Mouse (Mus musculus): ENCODE measurements around the gene Zfp114. TPM values are rescaled to one million over a fixed set of nuclear protein-coding genes. Genes with fewer than 3 reads are reported as not detected.

Gene Zfp114
- total RNA-seq, 2 experiments from 2014 or later: 1.5 to 2.5 TPM

Other genes with a start within 250 kb of the Zfp114 start
- not detected in 2 replicates for gene Vmn1r179, start 248.1 kb upstream of the Zfp114 start, total RNA-seq (2014; fragmentation: Nextera tagmentation)
- gene Vmn1r179, start 248.1 kb upstream of the Zfp114 start, total RNA-seq (2017): not detected in 2 replicates
- gene Vmn1r180, start 224.4 kb upstream of the Zfp114 start, total RNA-seq (2014; fragmentation: Nextera tagmentation): not detected in 2 replicates
- not detected in 2 replicates for gene Vmn1r180, start 224.4 kb upstream of the Zfp114 start, total RNA-seq (2017)
- not detected in 2 replicates for gene Vmn1r181, start 200.4 kb upstream of the Zfp114 start, total RNA-seq (2014; fragmentation: Nextera tagmentation)
- not detected in 2 replicates for gene Vmn1r181, start 200.4 kb upstream of the Zfp114 start, total RNA-seq (2017)
- not detected in 2 replicates for gene V1rd19, start 173.4 kb upstream of the Zfp114 start, total RNA-seq (2014; fragmentation: Nextera tagmentation)
- not detected in 2 replicates for gene V1rd19, start 173.4 kb upstream of the Zfp114 start, total RNA-seq (2017)
- not detected in 2 replicates for gene Vmn1r183, start 121.8 kb upstream of the Zfp114 start, total RNA-seq (2014; fragmentation: Nextera tagmentation)
- gene Vmn1r183, start 121.8 kb upstream of the Zfp114 start, total RNA-seq (2017): not detected in 2 replicates
- gene Zfp180, start 93.1 kb upstream of the Zfp114 start, total RNA-seq (2014; fragmentation: Nextera tagmentation): 17.5 and 25.3 TPM in 2 replicates
- gene Zfp180, start 93.1 kb upstream of the Zfp114 start, total RNA-seq (2017): 15.8 and 16.0 TPM in 2 replicates
- 0.20 and 0.22 TPM in 2 replicates for gene Zfp112, start 62.7 kb upstream of the Zfp114 start, total RNA-seq (2014; fragmentation: Nextera tagmentation)
- gene Zfp112, start 62.7 kb upstream of the Zfp114 start, total RNA-seq (2017): 0.75 and 1.4 TPM in 2 replicates
- gene Zfp235, start 40.9 kb upstream of the Zfp114 start, total RNA-seq (2014; fragmentation: Nextera tagmentation): 8.0 and 8.2 TPM in 2 replicates
- 6.4 and 7.8 TPM in 2 replicates for gene Zfp235, start 40.9 kb upstream of the Zfp114 start, total RNA-seq (2017)
- 1.0 and 4.6 TPM in 2 replicates for gene Zfp111, start 36.4 kb downstream of the Zfp114 start, total RNA-seq (2014; fragmentation: Nextera tagmentation)
- gene Zfp111, start 36.4 kb downstream of the Zfp114 start, total RNA-seq (2017): 7.2 and 8.6 TPM in 2 replicates
- gene Zfp109, start 62.5 kb downstream of the Zfp114 start, total RNA-seq (2014; fragmentation: Nextera tagmentation): 2.3 and 6.2 TPM in 2 replicates
- gene Zfp109, start 62.5 kb downstream of the Zfp114 start, total RNA-seq (2017): 5.9 and 6.7 TPM in 2 replicates
- gene Zfp108, start 79.7 kb downstream of the Zfp114 start, total RNA-seq (2014; fragmentation: Nextera tagmentation): 0.67 and 1.8 TPM in 2 replicates
- 1.4 TPM in 1 of 2 replicates, not detected in the other for gene Zfp108, start 79.7 kb downstream of the Zfp114 start, total RNA-seq (2017)
- 0.30 and 0.59 TPM in 2 replicates for gene Zfp93, start 95.4 kb downstream of the Zfp114 start, total RNA-seq (2014; fragmentation: Nextera tagmentation)
- 0.23 and 2.0 TPM in 2 replicates for gene Zfp93, start 95.4 kb downstream of the Zfp114 start, total RNA-seq (2017)
- gene Zfp61, start 126.2 kb downstream of the Zfp114 start, total RNA-seq (2014; fragmentation: Nextera tagmentation): 9.3 and 10.9 TPM in 2 replicates
- 16.0 and 47.7 TPM in 2 replicates for gene Zfp61, start 126.2 kb downstream of the Zfp114 start, total RNA-seq (2017)
- gene Zfp94, start 141.6 kb downstream of the Zfp114 start, total RNA-seq (2014; fragmentation: Nextera tagmentation): 3.3 and 6.7 TPM in 2 replicates
- 3.0 and 4.4 TPM in 2 replicates for gene Zfp94, start 141.6 kb downstream of the Zfp114 start, total RNA-seq (2017)
- not detected in 2 replicates for gene Tescl, start 158.9 kb downstream of the Zfp114 start, total RNA-seq (2014; fragmentation: Nextera tagmentation)
- not detected in 2 replicates for gene Tescl, start 158.9 kb downstream of the Zfp114 start, total RNA-seq (2017)
- not detected in 2 replicates for gene Lypd5, start 174.1 kb downstream of the Zfp114 start, total RNA-seq (2014; fragmentation: Nextera tagmentation)
- gene Lypd5, start 174.1 kb downstream of the Zfp114 start, total RNA-seq (2017): not detected in 2 replicates
- gene Kcnn4, start 195.2 kb downstream of the Zfp114 start, total RNA-seq (2014; fragmentation: Nextera tagmentation): 120 and 147 TPM in 2 replicates
- 121 and 155 TPM in 2 replicates for gene Kcnn4, start 195.2 kb downstream of the Zfp114 start, total RNA-seq (2017)
- gene Smg9, start 224.6 kb downstream of the Zfp114 start, total RNA-seq (2014; fragmentation: Nextera tagmentation): 32.7 and 41.2 TPM in 2 replicates
- gene Smg9, start 224.6 kb downstream of the Zfp114 start, total RNA-seq (2017): 11.2 and 26.3 TPM in 2 replicates

Data from megakaryocyte-erythroid progenitor cell, adult 5-6 weeks (primary cell).